Mouse (Mus musculus): Measurements from ENCODE around the gene Carmil3.
A peak's percentile ranks its signal among the peaks of the same experiment; 100 is the strongest.

Gene Carmil3

GRCm38 (mm10) chr14:55492103-55492502 is 1.7 kb downstream of the Carmil3 start:
- DNase-seq (ENCODE audit: extremely low spot score, low spot score) = no peak

- no peak for DNase-seq (ENCODE audit: extremely low spot score, low spot score)
Observed at GRCm38 (mm10) chr14:55495509-55496240, 5.2 kb downstream of the Carmil3 start.

- no peak for DNase-seq (ENCODE audit: extremely low spot score, low spot score)
Observed at GRCm38 (mm10) chr14:55496761-55497448, 6.5 kb downstream of the Carmil3 start.

GRCm38 (mm10) chr14:55497449-55497821 is 7.0 kb downstream of the Carmil3 start:
- peak; percentile 91 for DNase-seq (ENCODE audit: extremely low spot score, low spot score)

GRCm38 (mm10) chr14:55505612-55506011 is 15.2 kb downstream of the Carmil3 start:
- no peak for DNase-seq (ENCODE audit: extremely low spot score, low spot score)

GRCm38 (mm10) chr14:55507801-55508200 is 17.4 kb downstream of the Carmil3 start:
- no peak for DNase-seq (ENCODE audit: extremely low spot score, low spot score)

GRCm38 (mm10) chr14:55509540-55509939 is 19.1 kb downstream of the Carmil3 start:
- no peak for DNase-seq (ENCODE audit: extremely low spot score, low spot score)

GRCm38 (mm10) chr14:55510125-55510731 is 19.8 kb downstream of the Carmil3 start, which contains the start of gene Cpne6:
Gene Cpne6, plus strand, starts transcription at chr14:55510445.
- DNase-seq (ENCODE audit: extremely low spot score, low spot score) = no peak

GRCm38 (mm10) chr14:55511037-55511436 is 20.6 kb downstream of the Carmil3 start:
- no peak for DNase-seq (ENCODE audit: extremely low spot score, low spot score)

- DNase-seq (ENCODE audit: extremely low spot score, low spot score) = no peak
Observed at GRCm38 (mm10) chr14:55513927-55514326, 23.5 kb downstream of the Carmil3 start.

GRCm38 (mm10) chr14:55515846-55516245 is 25.4 kb downstream of the Carmil3 start:
- no peak for DNase-seq (ENCODE audit: extremely low spot score, low spot score)

GRCm38 (mm10) chr14:55518897-55519296 is 28.4 kb downstream of the Carmil3 start:
- peak; percentile 53 for DNase-seq (ENCODE audit: extremely low spot score, low spot score)

GRCm38 (mm10) chr14:55519604-55520003 is 29.2 kb downstream of the Carmil3 start:
- DNase-seq (ENCODE audit: extremely low spot score, low spot score) = no peak

GRCm38 (mm10) chr14:55520451-55521361 is 30.3 kb downstream of the Carmil3 start:
- peak; percentile 51 for DNase-seq (ENCODE audit: extremely low spot score, low spot score)

- no peak for DNase-seq (ENCODE audit: extremely low spot score, low spot score)
Observed at GRCm38 (mm10) chr14:55524062-55524461, 33.6 kb downstream of the Carmil3 start.

GRCm38 (mm10) chr14:55524785-55525184 is 34.3 kb downstream of the Carmil3 start, which contains the start of gene Nrl:
Gene Nrl, minus strand, starts transcription at chr14:55524981.
- DNase-seq (ENCODE audit: extremely low spot score, low spot score) = no peak

- no peak for DNase-seq (ENCODE audit: extremely low spot score, low spot score)
Observed at GRCm38 (mm10) chr14:55526674-55527073, 36.2 kb downstream of the Carmil3 start.

- no peak for DNase-seq (ENCODE audit: extremely low spot score, low spot score)
Observed at GRCm38 (mm10) chr14:55527940-55528339, 37.5 kb downstream of the Carmil3 start.

- peak; percentile 30 for DNase-seq (ENCODE audit: extremely low spot score, low spot score)
Observed at GRCm38 (mm10) chr14:55536116-55536745, 45.8 kb downstream of the Carmil3 start.

GRCm38 (mm10) chr14:55540067-55540786 is 49.8 kb downstream of the Carmil3 start, which contains the start of gene Pck2:
Gene Pck2, plus strand, starts transcription at chr14:55540266.
- peak; percentile 83 for DNase-seq (ENCODE audit: extremely low spot score, low spot score)

Measured in neural tube, embryonic 10.5 days (tissue).